Mouse (Mus musculus): ENCODE measurements at regions not wholly inside any gene's neighbourhood (a gene's known extent, or its start where the extent isn't known, plus 50 kb on each side); places are given as distances from the start of the nearest gene placed in this dataset.

DNA sequence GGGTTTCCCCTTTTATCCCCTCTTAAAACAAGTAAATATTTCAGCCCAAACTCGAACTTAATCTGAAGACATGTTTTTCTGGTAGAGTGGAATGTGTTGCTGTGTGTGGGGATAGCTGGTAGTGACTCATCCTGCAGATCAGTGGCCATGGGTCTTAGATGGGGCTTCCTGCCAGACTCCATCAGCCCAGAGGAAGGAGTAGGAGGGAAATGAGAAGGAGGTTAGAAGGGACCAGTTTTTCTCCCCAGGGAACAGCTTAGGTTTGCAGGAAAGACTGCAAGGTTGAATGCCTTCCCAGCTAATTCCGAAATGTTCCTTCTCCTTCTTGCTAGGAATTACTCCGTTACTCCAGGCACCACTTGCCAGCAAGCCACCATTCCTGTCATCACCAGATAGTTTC, 68.8 kb upstream of the Nepro start:
- Histone ChIP-seq H3K4me2 (no peak overlapping the region), H3K36me3 (ENCODE audit: poor library complexity, severe bottlenecking) (no peaks in the 10 kb centered on the region), H3K27ac (no peak overlapping the region), H3K9me3 (replicated peaks) (no peaks in the 10 kb centered on the region), H3K4me3 (no peak overlapping the region), H3K4me1 (peaks cover 4% of the 10 kb centered on the region; the same call in 1 of the 2 replicates), H3K9ac (no peak overlapping the region), H3K27me3 (0 out of 2 replicates have a peak, but pooled peaks cover 2% of the 10 kb centered on the region)
- 76% methylated on average over 3 of the region's 3 CpGs for WGBS
- ATAC-seq, result no peak

DNA sequence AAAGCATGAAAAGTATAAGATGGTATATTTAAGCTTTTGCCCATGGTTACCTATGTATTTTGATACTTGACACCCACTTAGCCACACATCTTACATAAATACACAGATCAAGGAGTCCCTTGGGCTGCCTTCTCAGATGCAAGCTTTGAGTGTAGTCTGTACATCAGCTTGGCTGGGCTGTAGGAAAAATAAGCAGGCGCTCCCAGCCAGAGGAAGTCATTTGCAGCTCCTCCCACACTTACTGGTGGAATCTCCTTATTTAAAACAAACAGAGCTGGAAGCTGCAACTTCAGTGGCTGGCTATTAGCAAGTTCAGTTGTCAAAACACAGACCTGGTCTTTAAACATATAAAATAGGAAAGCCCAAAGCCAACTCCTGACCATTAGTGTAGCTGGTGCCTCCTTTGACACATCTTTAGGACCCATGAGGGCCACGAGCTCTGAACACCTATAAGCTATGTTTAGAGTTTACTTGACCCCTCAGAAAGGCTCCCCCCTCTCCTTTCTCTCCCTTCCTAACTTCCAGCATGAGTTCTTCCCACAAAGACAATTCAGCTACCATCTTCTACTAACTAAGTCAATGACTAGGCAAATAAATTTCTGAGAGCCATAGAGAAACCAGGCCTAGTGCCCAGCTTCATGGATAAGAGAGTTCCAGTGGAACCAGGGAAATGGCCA, 75.4 kb upstream of the Nepro start:
- H3K36me3 ChIP-seq (ENCODE audit: poor library complexity, severe bottlenecking), result no peaks in the 10 kb centered on the region
- no peak overlapping the region for H3K4me2 ChIP-seq
- no peaks in the 10 kb centered on the region for H3K27me3 ChIP-seq
- H3K9ac ChIP-seq, result no peak overlapping the region
- WGBS, result 78% methylated on average over 2 of the region's 2 CpGs
- no peaks in the 10 kb centered on the region for H3K4me1 ChIP-seq
- ATAC-seq, result no peak
- no peak overlapping the region for H3K27ac ChIP-seq
- no peak overlapping the region for H3K4me3 ChIP-seq
- no peaks in the 10 kb centered on the region for H3K9me3 ChIP-seq (replicated peaks)

DNA sequence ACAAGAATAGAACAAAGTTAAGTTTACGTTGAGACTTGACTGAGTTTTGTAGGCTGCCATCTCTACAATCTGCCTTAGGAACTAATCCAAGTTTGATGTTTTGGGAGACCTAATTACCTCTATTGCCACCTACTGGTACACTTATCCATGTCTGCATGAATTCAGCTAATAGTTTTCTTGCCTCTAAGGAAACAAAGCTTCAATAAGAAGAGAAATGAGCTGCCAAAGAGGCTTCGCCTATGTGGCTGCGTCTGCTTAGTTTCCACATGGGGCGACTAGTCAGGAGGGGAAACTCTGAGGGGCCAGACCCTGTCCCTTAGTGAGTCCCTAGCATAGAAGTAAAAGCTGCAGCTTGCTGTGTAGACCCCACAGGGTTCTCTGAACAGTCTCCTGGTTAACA, 80.1 kb upstream of the Nepro start:
- no peaks in the 10 kb centered on the region for H3K36me3 ChIP-seq (ENCODE audit: poor library complexity, severe bottlenecking)
- peak; percentile 53 for ATAC-seq
- no peaks in the 10 kb centered on the region for H3K9me3 ChIP-seq (replicated peaks)
- no peaks in the 10 kb centered on the region for H3K4me1 ChIP-seq
- no peak overlapping the region for H3K9ac ChIP-seq
- no peak overlapping the region for H3K27ac ChIP-seq
- 5% methylated on average over 4 of the region's 4 CpGs for whole genome bisulfite sequencing
- H3K27me3 ChIP-seq, result no peaks in the 10 kb centered on the region
- H3K4me3 ChIP-seq, result no peak overlapping the region
- no peak overlapping the region for H3K4me2 ChIP-seq

DNA sequence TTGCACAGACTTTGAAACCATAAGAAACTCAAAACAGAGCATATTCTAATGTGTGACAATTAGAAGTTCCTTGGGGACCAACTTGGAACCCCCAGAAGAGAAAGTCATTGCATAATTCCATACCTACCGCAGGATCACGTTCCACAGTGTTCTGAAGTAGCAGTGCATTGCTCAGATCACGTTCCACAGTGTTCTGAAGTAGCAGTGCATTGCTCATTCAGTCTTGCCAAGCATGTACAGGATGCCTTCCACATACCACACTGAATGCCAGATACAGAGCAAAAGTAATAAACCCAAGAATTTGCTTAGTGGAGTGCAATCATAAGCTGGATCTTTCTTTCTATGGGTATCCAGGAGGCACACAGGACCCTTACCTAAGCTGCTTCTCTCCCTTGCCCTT, 78.4 kb upstream of the Boc start:
- 94% methylated on average over 3 of the region's 3 CpGs for WGBS
- no peak overlapping the region for H3K4me3 ChIP-seq
- peaks cover 16% of the 10 kb centered on the region for H3K4me1 ChIP-seq
- no peak overlapping the region for H3K27ac ChIP-seq
- H3K27me3 ChIP-seq, result no peaks in the 10 kb centered on the region
- H3K4me2 ChIP-seq, result no peak overlapping the region
- no peak overlapping the region for H3K9ac ChIP-seq
- H3K36me3 ChIP-seq (ENCODE audit: poor library complexity, severe bottlenecking), result no peaks in the 10 kb centered on the region
- H3K9me3 ChIP-seq (replicated peaks), result no peaks in the 10 kb centered on the region
- ATAC-seq, result no peak

DNA sequence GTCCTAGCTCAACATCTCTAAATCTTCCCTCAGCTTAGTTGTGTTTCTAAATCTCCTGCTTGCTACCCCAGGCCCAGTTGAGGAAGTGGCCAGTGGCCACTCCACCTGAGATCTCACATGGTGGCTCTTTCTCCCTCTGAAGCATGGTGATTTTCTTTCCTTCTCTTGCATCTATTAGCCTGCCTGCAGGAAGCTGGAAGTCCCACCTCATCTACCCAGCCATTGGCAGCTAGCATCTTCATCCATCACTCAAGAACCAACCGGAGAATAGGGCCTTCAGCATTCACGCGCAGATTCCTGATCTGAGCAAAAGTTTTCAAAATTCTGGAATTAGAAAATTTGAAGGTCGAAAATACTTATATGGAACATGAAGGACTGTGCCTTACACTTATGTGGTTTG, 75.8 kb upstream of the Boc start:
- Histone ChIP-seq H3K27ac (no peak overlapping the region), H3K9ac (no peak overlapping the region), H3K27me3 (no peaks in the 10 kb centered on the region), H3K4me1 (peaks cover 26% of the 10 kb centered on the region), H3K36me3 (ENCODE audit: poor library complexity, severe bottlenecking) (no peaks in the 10 kb centered on the region), H3K4me2 (no peak overlapping the region), H3K9me3 (replicated peaks) (no peaks in the 10 kb centered on the region), H3K4me3 (no peak overlapping the region)
- no peak for ATAC-seq
- WGBS, result 99% methylated on average over 4 of the region's 4 CpGs

DNA sequence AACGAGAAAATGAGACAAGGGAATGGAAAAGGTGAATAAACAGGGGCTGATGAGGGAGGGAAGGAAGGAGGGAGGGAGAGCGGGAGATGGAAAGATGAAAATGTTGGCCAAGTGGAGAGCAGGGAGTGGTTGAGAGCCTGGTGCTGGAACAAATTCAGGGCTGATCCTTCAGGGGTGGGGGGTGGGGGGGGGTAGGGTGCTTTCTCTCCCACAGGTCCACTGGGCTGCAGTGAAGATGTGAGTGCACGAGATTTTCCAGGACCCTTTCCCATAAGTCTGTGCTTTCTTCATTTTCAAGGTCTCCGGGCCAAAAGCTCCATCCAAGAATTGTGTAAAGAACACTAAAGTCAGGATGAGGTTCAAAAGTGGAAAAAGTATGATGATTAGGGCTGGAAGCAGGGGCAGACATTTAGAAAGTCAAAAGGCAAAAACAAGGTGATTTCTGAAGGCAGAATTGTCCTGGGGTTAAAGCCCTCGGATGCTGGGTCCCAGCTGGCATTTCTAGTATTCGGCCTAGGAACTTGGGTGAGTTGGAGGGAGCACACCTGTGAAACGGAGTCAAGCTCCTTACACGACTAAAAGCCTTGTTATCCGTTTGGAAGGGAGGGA, 74.5 kb upstream of the Boc start:
- no peak; the same call in 1 of the 2 replicates for ATAC-seq
- 0 out of 2 replicates have a peak overlapping the region, but pooled peaks have one; percentile 21 for H3K9ac ChIP-seq

DNA sequence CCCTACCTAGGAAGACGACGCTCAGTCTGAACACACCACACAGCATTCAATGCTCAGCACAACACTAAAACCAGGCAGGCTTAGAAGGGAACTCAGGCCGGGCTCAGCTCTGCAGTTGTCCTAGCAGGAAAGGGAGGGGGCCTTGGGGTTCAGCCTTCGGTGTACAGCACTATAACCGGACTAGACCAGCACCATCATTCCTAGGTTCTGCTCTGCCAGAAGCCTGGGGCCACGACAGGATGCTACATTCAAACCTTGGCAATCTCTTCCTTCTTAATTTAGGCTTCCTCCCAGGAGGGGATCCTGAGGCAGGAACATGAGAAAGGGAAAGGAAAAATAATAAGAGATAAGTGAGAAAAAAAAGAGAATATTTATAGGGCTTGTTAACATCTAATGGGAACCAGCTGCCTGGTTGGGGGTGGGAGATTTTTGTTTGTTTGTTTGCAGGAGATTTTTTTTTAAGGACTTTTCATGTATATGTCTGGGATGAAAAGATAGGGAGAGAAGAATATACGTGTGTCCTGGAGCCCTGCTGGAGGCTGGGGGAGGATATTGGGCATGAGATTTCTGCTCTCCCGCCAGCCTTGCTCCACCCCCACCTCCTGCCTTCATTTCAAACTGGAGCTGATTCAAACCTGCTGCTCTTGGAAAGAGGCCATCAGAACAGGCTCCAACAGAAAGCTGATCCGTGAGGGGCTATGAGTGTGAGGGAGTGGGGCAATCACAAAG, 73.8 kb upstream of the Boc start:
- Histone ChIP-seq H3K4me3 (no peak overlapping the region), H3K36me3 (ENCODE audit: poor library complexity, severe bottlenecking) (no peaks in the 10 kb centered on the region), H3K9me3 (replicated peaks) (no peaks in the 10 kb centered on the region), H3K27ac (peak overlapping the region; percentile 92), H3K4me1 (peaks cover 26% of the 10 kb centered on the region), H3K9ac (peak overlapping the region; percentile 21; the same call in 1 of the 2 replicates), H3K4me2 (peak overlapping the region; percentile 37), H3K27me3 (no peaks in the 10 kb centered on the region)
- peak; percentile 93 for ATAC-seq
- WGBS, result 24% methylated on average over 9 of the region's 9 CpGs

More for the DNA sequence above, 74.5 kb upstream of the Boc start:
- Histone ChIP-seq H3K4me2 (peak overlapping the region; percentile 37), H3K9me3 (replicated peaks) (no peaks in the 10 kb centered on the region), H3K27me3 (no peaks in the 10 kb centered on the region), H3K4me3 (no peak overlapping the region), H3K27ac (peak overlapping the region; percentile 92), H3K36me3 (ENCODE audit: poor library complexity, severe bottlenecking) (no peaks in the 10 kb centered on the region), H3K4me1 (peaks cover 26% of the 10 kb centered on the region)
- 44% methylated on average over 9 of the region's 9 CpGs for WGBS

DNA sequence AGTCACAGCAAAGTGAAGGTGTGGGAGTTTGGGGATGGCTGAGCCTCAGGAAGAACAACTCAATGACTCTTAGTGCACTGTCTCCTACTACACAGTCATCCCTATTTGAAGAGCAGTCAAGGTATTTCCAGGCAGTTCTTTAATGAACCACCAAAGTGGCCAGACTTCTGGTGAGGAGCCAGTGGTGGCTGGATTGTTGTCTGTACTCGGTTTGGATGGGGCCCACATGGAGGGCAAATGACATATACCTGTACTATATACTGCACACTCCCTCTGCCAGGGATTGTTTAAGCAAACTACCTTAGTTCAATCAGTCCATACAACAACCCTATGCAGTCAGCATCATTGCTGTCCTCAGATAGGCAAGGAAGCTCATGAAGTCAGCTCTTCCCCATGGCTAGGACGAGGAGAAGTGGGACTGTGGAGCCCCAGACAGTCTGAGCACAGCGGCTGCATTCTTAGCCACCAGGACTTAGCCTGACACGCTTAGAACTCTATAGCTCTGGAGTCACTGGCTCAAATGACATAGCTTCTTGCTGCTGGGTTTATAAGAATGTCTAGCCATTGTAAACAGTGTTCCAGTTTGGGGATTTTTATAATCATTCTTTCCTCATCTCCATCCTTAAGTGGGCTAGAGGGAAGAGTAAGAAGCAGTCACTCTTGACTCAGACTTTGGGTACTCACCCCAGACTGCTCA, 72.8 kb upstream of the Boc start:
- Histone ChIP-seq H3K27ac (peak overlapping the region; percentile 92), H3K4me2 (no peak overlapping the region), H3K9me3 (replicated peaks) (no peaks in the 10 kb centered on the region), H3K4me1 (peaks cover 26% of the 10 kb centered on the region), H3K36me3 (ENCODE audit: poor library complexity, severe bottlenecking) (no peaks in the 10 kb centered on the region), H3K4me3 (no peak overlapping the region), H3K9ac (no peak overlapping the region), H3K27me3 (no peaks in the 10 kb centered on the region)
- ATAC-seq, result peak; percentile 26; the same call in 1 of the 2 replicates
- 76% methylated on average over 4 of the region's 4 CpGs for WGBS

DNA sequence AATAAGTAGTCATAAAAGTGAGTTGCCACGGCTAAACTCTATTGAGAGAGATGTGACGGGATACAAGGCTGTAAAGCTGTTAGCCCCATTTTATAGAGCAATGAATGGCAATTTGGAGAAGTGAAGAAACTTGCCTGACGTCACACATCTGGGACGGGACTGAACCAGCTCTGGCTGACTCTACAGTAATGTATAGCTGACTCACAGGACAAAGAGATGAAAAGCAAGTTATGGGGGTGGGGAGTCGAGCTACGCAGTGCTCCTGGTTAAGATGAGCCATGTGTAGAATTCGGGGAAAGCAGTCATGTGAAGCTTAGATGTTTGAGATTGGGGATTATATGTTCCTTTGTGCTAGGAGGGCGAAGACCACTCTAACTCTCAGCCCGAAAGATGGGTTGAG, 72.2 kb upstream of the Boc start:
- no peak overlapping the region for H3K27ac ChIP-seq
- H3K9me3 ChIP-seq (replicated peaks), result no peaks in the 10 kb centered on the region
- no peaks in the 10 kb centered on the region for H3K36me3 ChIP-seq (ENCODE audit: poor library complexity, severe bottlenecking)
- no peak overlapping the region for H3K4me2 ChIP-seq
- no peak overlapping the region for H3K9ac ChIP-seq
- 85% methylated on average over 9 of the region's 9 CpGs for WGBS
- no peak for ATAC-seq
- no peak overlapping the region for H3K4me3 ChIP-seq
- H3K27me3 ChIP-seq, result no peaks in the 10 kb centered on the region
- H3K4me1 ChIP-seq, result peaks cover 26% of the 10 kb centered on the region

DNA sequence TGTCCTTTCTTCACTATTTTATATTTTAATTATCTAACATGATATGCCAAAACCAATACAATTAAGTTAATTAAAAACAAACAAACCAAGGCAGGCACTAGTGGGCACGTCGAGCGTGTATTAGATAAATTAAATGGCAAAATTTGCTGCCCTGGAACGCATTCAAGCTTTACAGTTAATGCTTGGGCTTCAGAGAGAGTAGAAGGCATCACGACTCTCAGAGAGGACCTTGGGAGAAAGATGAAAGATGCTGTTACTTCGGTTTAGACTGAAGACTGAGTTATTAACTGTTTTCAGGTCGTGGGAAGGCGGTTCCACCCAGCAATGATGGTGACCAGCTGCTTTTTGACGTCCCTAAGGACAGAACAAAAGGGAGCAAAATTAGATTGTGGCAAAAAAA, 71.7 kb upstream of the Boc start:
- Histone ChIP-seq H3K4me3 (no peak overlapping the region), H3K4me2 (no peak overlapping the region), H3K27me3 (no peaks in the 10 kb centered on the region), H3K27ac (no peak overlapping the region), H3K36me3 (ENCODE audit: poor library complexity, severe bottlenecking) (no peaks in the 10 kb centered on the region), H3K9me3 (replicated peaks) (no peaks in the 10 kb centered on the region), H3K4me1 (peaks cover 30% of the 10 kb centered on the region), H3K9ac (no peak overlapping the region)
- no peak for ATAC-seq
- WGBS, result 81% methylated on average over 9 of the region's 9 CpGs

DNA sequence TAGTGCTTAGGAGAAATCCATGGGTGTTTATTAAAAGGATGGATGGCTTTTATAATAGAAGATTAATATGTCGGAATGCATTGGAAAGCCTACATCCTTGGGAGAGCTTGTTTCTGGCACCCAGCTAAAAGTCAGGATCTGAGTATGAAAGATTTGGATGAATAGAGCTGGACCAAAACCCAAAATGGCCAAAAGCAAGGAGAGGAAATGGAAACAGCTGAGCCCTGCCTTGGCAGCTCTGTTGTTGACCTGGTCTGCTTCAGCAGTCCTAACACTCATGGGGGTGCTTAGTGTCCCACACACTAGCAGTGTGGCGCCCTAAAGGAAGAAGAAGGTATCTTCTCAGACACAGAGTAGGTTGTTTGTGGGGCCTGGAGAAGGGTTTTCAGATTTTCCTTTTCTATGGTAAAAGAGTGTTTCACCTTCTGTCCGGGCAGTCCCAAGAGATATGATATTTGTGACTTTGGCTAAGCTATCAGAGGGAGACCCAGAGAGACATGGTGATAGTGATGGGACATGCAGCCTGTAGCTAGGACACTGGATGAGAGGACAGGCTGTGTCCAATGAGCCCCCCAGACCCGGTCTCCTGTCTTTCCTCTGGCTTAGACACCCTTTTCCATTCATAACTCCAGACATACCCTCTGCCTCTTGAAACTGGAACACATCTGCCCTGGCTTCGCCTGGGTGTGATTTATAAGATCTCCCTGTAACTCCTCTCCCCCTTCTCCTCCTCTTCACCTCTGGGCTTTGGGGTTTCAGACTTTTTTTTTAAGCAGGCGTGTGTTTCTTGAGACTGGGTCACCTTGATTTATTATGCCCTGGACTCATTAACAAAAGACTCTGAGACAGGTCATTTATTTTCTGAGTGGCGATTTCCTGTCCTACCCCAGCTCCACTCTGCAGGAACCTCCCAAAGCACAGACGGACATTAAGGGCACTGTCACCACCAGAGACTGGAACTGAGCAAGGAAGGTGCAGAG, 70.9 kb upstream of the Boc start:
- 77% methylated on average over 8 of the region's 8 CpGs for WGBS
- H3K9ac ChIP-seq, result no peak overlapping the region
- H3K27ac ChIP-seq, result no peak overlapping the region
- no peaks in the 10 kb centered on the region for H3K36me3 ChIP-seq (ENCODE audit: poor library complexity, severe bottlenecking)
- no peak for ATAC-seq
- H3K4me1 ChIP-seq, result peaks cover 36% of the 10 kb centered on the region
- H3K27me3 ChIP-seq, result no peaks in the 10 kb centered on the region
- H3K4me2 ChIP-seq, result no peak overlapping the region
- no peak overlapping the region for H3K4me3 ChIP-seq
- no peaks in the 10 kb centered on the region for H3K9me3 ChIP-seq (replicated peaks)

Data from forebrain, embryonic 13.5 days (tissue).